Mouse (Mus musculus): ENCODE measurements around the gene Obscn. TPM values are rescaled to one million over a fixed set of nuclear protein-coding genes. Genes with fewer than 3 reads are reported as not detected.
A peak's percentile ranks its signal among the peaks of the same experiment; 100 is the strongest.

Gene Obscn
- total and polyA plus RNA-seq, 3 experiments = 0.09 to 0.13 (median 0.13) TPM

- in situ Hi-C loops (cut with MboI; ENCODE audit: low pct_ligation_motif_present, low pct_unique_long_range_greater_than_20kb, low sequenced_read_pairs) = loop anchor here (5.0 kb wide), 1 partner anchor 34 kb away; no protein-coding TSS in a partner anchor
- H3K27ac ChIP-seq (ENCODE audit: insufficient read depth, low read depth) = no peak overlapping the region
- no peak for DNase-seq (ENCODE audit: extremely low read depth)
- peaks cover 2 to 14% of the 10 kb centered on the region in 2 experiments for H3K36me3 ChIP-seq (replicated peaks in 1 of 2; ENCODE audit: control insufficient read depth in 1 of 2, insufficient read depth in 1 of 2, low read length in 1 of 2)
- H3K4me2 ChIP-seq (ENCODE audit: insufficient read depth, low read depth, poor library complexity, severe bottlenecking) = peak overlapping the region; percentile 96
- H3K4me1 ChIP-seq (ENCODE audit: control insufficient read depth in 1 of 2, insufficient read depth in 2 of 2) = peaks cover 13 to 54% of the 10 kb centered on the region in 2 experiments
- H3K27me3 ChIP-seq (replicated peaks) = peaks cover 21% of the 10 kb centered on the region
- peaks cover 2% of the 10 kb centered on the region; the same call in 1 of the 2 replicates for H3K79me2 ChIP-seq (replicated peaks; ENCODE audit: control insufficient read depth, extremely low read depth, insufficient read depth, poor library complexity, severe bottlenecking)
- TF ChIP-seq EP300 (IDR thresholded peaks at IDR 0.05; ENCODE audit: low read length) (no peak), HCFC1 (IDR thresholded peaks at IDR 0.05; ENCODE audit: low read depth, low read length) (0 out of 2 replicates have a peak, but pooled peaks have one; percentile 10)
- H3K9ac ChIP-seq (ENCODE audit: insufficient read depth, low read depth) = peak overlapping the region; percentile 83
- peak overlapping the region; percentile 72 to 78 (median 72) for H3K4me3 ChIP-seq (replicated peaks in 1 of 3; ENCODE audit: low read depth in 2 of 3, low read length in 2 of 3, poor library complexity in 1 of 3)
- dilution Hi-C loops (cut with MboI; ENCODE audit: extremely low pct_ligation_motif_present, extremely low pct_unique_long_range_greater_than_20kb, low sequenced_read_pairs) = no loop called here
- H3K9me3 ChIP-seq (replicated peaks; ENCODE audit: low read length) = no peaks in the 10 kb centered on the region
Observed at GRCm38 (mm10) chr11:58955868-58956257, 180.3 kb downstream of the Obscn start.

- in situ Hi-C loops (cut with MboI; ENCODE audit: low pct_ligation_motif_present, low pct_unique_long_range_greater_than_20kb, low sequenced_read_pairs) (loop anchor here (5.0 kb wide), 1 partner anchor 33 kb away; no protein-coding TSS in a partner anchor), dilution Hi-C loops (cut with MboI; ENCODE audit: extremely low pct_ligation_motif_present, extremely low pct_unique_long_range_greater_than_20kb, low sequenced_read_pairs) (no loop called here)
- TF ChIP-seq CHD1 (IDR thresholded peaks at IDR 0.05; ENCODE audit: low read depth, low read length) (peak; percentile 62; the same call in 1 of the 2 replicates), POLR2AphosphoS2 (IDR thresholded peaks at IDR 0.05; ENCODE audit: low read depth, low read length) (peak; percentile 62; the same call in 1 of the 2 replicates), SMC3 (IDR thresholded peaks at IDR 0.05; ENCODE audit: low read depth, low read length) (peak; percentile 16), SIN3A (IDR thresholded peaks at IDR 0.05; ENCODE audit: low read length) (0 out of 2 replicates have a peak, but pooled peaks have one; percentile 15), ELF1 (IDR thresholded peaks at IDR 0.05; ENCODE audit: low read depth, low read length) (no peak), USF1 (IDR thresholded peaks at IDR 0.05; ENCODE audit: low read depth, low read length) (no peak), MAFK (IDR thresholded peaks at IDR 0.05; ENCODE audit: insufficient replicate concordance, low read length) (no peak), CHD2 (IDR thresholded peaks at IDR 0.05; ENCODE audit: low read length) (0 out of 2 replicates have a peak, but pooled peaks have one; percentile 16), JUND (conservative IDR thresholded peaks at IDR 0.05; ENCODE audit: low read depth, low read length) (no peak), MAZ (IDR thresholded peaks at IDR 0.05; ENCODE audit: low read depth, low read length) (0 out of 2 replicates have a peak, but pooled peaks have one; percentile 52), MAX (IDR thresholded peaks at IDR 0.05; ENCODE audit: low read length) (no peak)
- H3K27me3 ChIP-seq (replicated peaks) = peaks cover 26% of the 10 kb centered on the region
- H3K36me3 ChIP-seq (replicated peaks in 1 of 2; ENCODE audit: control insufficient read depth in 1 of 2, insufficient read depth in 1 of 2, low read length in 1 of 2) = peaks cover 2 to 14% of the 10 kb centered on the region in 2 experiments
- peak overlapping the region; percentile 72 to 78 (median 72) for H3K4me3 ChIP-seq (replicated peaks in 1 of 3; ENCODE audit: low read depth in 2 of 3, low read length in 2 of 3, poor library complexity in 1 of 3)
- peaks cover 13 to 51% of the 10 kb centered on the region in 2 experiments for H3K4me1 ChIP-seq (ENCODE audit: control insufficient read depth in 1 of 2, insufficient read depth in 2 of 2)
- H3K4me2 ChIP-seq (ENCODE audit: insufficient read depth, low read depth, poor library complexity, severe bottlenecking) = peak overlapping the region; percentile 96
- no peaks in the 10 kb centered on the region for H3K9me3 ChIP-seq (replicated peaks; ENCODE audit: low read length)
- peak overlapping the region; percentile 93 for H3K27ac ChIP-seq (ENCODE audit: insufficient read depth, low read depth)
- peak; percentile 37 for DNase-seq (ENCODE audit: extremely low read depth)
- H3K9ac ChIP-seq (ENCODE audit: insufficient read depth, low read depth) = peak overlapping the region; percentile 83
- peaks cover 2% of the 10 kb centered on the region; the same call in 1 of the 2 replicates for H3K79me2 ChIP-seq (replicated peaks; ENCODE audit: control insufficient read depth, extremely low read depth, insufficient read depth, poor library complexity, severe bottlenecking)
Observed at GRCm38 (mm10) chr11:58955143-58955867, 180.9 kb downstream of the Obscn start.
